Mouse (Mus musculus): Measurements from ENCODE around the gene Slc16a10. TPM values are rescaled to one million over a fixed set of nuclear protein-coding genes. Genes with fewer than 3 reads are reported as not detected.
"Not testable (repeated sequence)": the region's sequence is repeated elsewhere in the genome, so short reads cannot be mapped to it uniquely, and the experiment has no call there.

Slc16a10 gene
- polyA plus RNA-seq, 1 experiment from 2014 or later, result 2.2 TPM

- peak within 1 kb of the TSS; percentile 74; the same call in 1 of the 2 replicates for H3K27ac ChIP-seq (ENCODE audit: low read depth, low read length)
- peak; percentile 97 for ATAC-seq
- peak; percentile 97 for DNase-seq (ENCODE audit: low spot score)
- peak within 1 kb of the TSS; percentile 53 for H3K4me3 ChIP-seq (ENCODE audit: low read depth, low read length)
- H3K36me3 ChIP-seq (ENCODE audit: control insufficient read depth, insufficient read depth, low read length), result no peaks in the 10 kb centered on the region
- no peaks in the 10 kb centered on the region for H3K27me3 ChIP-seq (replicated peaks; ENCODE audit: control insufficient read depth, insufficient read depth, low read length)
- H3K9ac ChIP-seq (ENCODE audit: low read length), result peak within 1 kb of the TSS; percentile 70
- H3K4me2 ChIP-seq (ENCODE audit: low read length), result peak within 1 kb of the TSS; percentile 87
- peaks cover 4% of the 10 kb centered on the region; the same call in 1 of the 2 replicates for H3K9me3 ChIP-seq (replicated peaks; ENCODE audit: control insufficient read depth, low read length)
- WGBS, result 1% methylated on average over 43 of the region's 46 CpGs
- peaks cover 2% of the 10 kb centered on the region; the same call in 1 of the 2 replicates for H3K4me1 ChIP-seq (ENCODE audit: control insufficient read depth, insufficient read depth, low read length)
These were observed 117.3 kb downstream of the Slc16a10 start, which contains the start of gene Mfsd4b1 for GRCm38 (mm10) chr10:40024554-40025428. Gene Mfsd4b1, minus strand, starts transcription at chr10:40025268.

GRCm38 (mm10) chr10:40020401-40020800 is 121.7 kb downstream of the Slc16a10 start:
- DNase-seq (ENCODE audit: low spot score) (no peak), ATAC-seq (no peak)
- H3K4me1 ChIP-seq (ENCODE audit: control insufficient read depth, insufficient read depth, low read length), result peaks cover 2% of the 10 kb centered on the region; the same call in 1 of the 2 replicates
- WGBS, result 68% methylated on average over 2 of the region's 2 CpGs
- no peak overlapping the region for H3K4me3 ChIP-seq (ENCODE audit: low read depth, low read length)
- no peaks in the 10 kb centered on the region for H3K9me3 ChIP-seq (replicated peaks; ENCODE audit: control insufficient read depth, low read length)
- no peaks in the 10 kb centered on the region for H3K27me3 ChIP-seq (replicated peaks; ENCODE audit: control insufficient read depth, insufficient read depth, low read length)
- H3K27ac ChIP-seq (ENCODE audit: low read depth, low read length), result no peak overlapping the region
- no peak overlapping the region for H3K9ac ChIP-seq (ENCODE audit: low read length)
- H3K36me3 ChIP-seq (ENCODE audit: control insufficient read depth, insufficient read depth, low read length), result no peaks in the 10 kb centered on the region
- H3K4me2 ChIP-seq (ENCODE audit: low read length), result no peak overlapping the region

- Histone ChIP-seq H3K27ac (ENCODE audit: low read depth, low read length) (no peak overlapping the region), H3K9me3 (replicated peaks; ENCODE audit: control insufficient read depth, low read length) (no peaks in the 10 kb centered on the region), H3K4me3 (ENCODE audit: low read depth, low read length) (no peak overlapping the region), H3K9ac (ENCODE audit: low read length) (no peak overlapping the region), H3K4me2 (ENCODE audit: low read length) (no peak overlapping the region), H3K4me1 (ENCODE audit: control insufficient read depth, insufficient read depth, low read length) (peaks cover 2% of the 10 kb centered on the region; the same call in 1 of the 2 replicates), H3K36me3 (ENCODE audit: control insufficient read depth, insufficient read depth, low read length) (no peaks in the 10 kb centered on the region), H3K27me3 (replicated peaks; ENCODE audit: control insufficient read depth, insufficient read depth, low read length) (no peaks in the 10 kb centered on the region)
- no peak for ATAC-seq
- no peak for DNase-seq (ENCODE audit: low spot score)
- WGBS, result 60% methylated on average over 3 of the region's 3 CpGs
These were observed 122.6 kb downstream of the Slc16a10 start for GRCm38 (mm10) chr10:40019492-40019891.

GRCm38 (mm10) chr10:40018261-40018860 is 123.7 kb downstream of the Slc16a10 start:
- Histone ChIP-seq H3K27ac (ENCODE audit: low read depth, low read length) (no peak overlapping the region), H3K36me3 (ENCODE audit: control insufficient read depth, insufficient read depth, low read length) (no peaks in the 10 kb centered on the region), H3K4me1 (ENCODE audit: control insufficient read depth, insufficient read depth, low read length) (no peaks in the 10 kb centered on the region), H3K9ac (ENCODE audit: low read length) (no peak overlapping the region), H3K9me3 (replicated peaks; ENCODE audit: control insufficient read depth, low read length) (no peaks in the 10 kb centered on the region), H3K4me2 (ENCODE audit: low read length) (no peak overlapping the region), H3K4me3 (ENCODE audit: low read depth, low read length) (no peak overlapping the region), H3K27me3 (replicated peaks; ENCODE audit: control insufficient read depth, insufficient read depth, low read length) (no peaks in the 10 kb centered on the region)
- ATAC-seq, result no peak
- WGBS, result 65% methylated on average over 5 of the region's 5 CpGs
- DNase-seq (ENCODE audit: low spot score), result no peak

- Histone ChIP-seq H3K4me3 (ENCODE audit: low read depth, low read length) (no peak overlapping the region), H3K9me3 (replicated peaks; ENCODE audit: control insufficient read depth, low read length) (no peaks in the 10 kb centered on the region), H3K27ac (ENCODE audit: low read depth, low read length) (no peak overlapping the region), H3K27me3 (replicated peaks; ENCODE audit: control insufficient read depth, insufficient read depth, low read length) (no peaks in the 10 kb centered on the region), H3K4me1 (ENCODE audit: control insufficient read depth, insufficient read depth, low read length) (no peaks in the 10 kb centered on the region), H3K36me3 (ENCODE audit: control insufficient read depth, insufficient read depth, low read length) (no peaks in the 10 kb centered on the region), H3K9ac (ENCODE audit: low read length) (no peak overlapping the region), H3K4me2 (ENCODE audit: low read length) (no peak overlapping the region)
- 82% methylated on average over 11 of the region's 11 CpGs for WGBS
- DNase-seq (ENCODE audit: low spot score) (no peak), ATAC-seq (no peak)
These were observed 132.5 kb downstream of the Slc16a10 start for GRCm38 (mm10) chr10:40009591-40009990.

- not testable (repeated sequence) for H3K27ac ChIP-seq (ENCODE audit: low read depth, low read length); H3K27me3 ChIP-seq (replicated peaks; ENCODE audit: control insufficient read depth, insufficient read depth, low read length); DNase-seq (ENCODE audit: low spot score); H3K4me1 ChIP-seq (ENCODE audit: control insufficient read depth, insufficient read depth, low read length); H3K4me2 ChIP-seq (ENCODE audit: low read length); H3K36me3 ChIP-seq (ENCODE audit: control insufficient read depth, insufficient read depth, low read length); ATAC-seq; H3K9ac ChIP-seq (ENCODE audit: low read length); H3K9me3 ChIP-seq (replicated peaks; ENCODE audit: control insufficient read depth, low read length); H3K4me3 ChIP-seq (ENCODE audit: low read depth, low read length)
- WGBS, result 85% methylated on average over 4 of the region's 4 CpGs
These were observed 133.2 kb downstream of the Slc16a10 start for GRCm38 (mm10) chr10:40008847-40009246.

- no peak overlapping the region for H3K27ac ChIP-seq (ENCODE audit: low read depth, low read length)
- H3K9ac ChIP-seq (ENCODE audit: low read length), result no peak overlapping the region
- no peak overlapping the region for H3K4me2 ChIP-seq (ENCODE audit: low read length)
- WGBS, result 85% methylated on average over 4 of the region's 4 CpGs
- H3K9me3 ChIP-seq (replicated peaks; ENCODE audit: control insufficient read depth, low read length), result no peaks in the 10 kb centered on the region
- DNase-seq (ENCODE audit: low spot score), result no peak
- ATAC-seq, result no peak
- no peaks in the 10 kb centered on the region for H3K36me3 ChIP-seq (ENCODE audit: control insufficient read depth, insufficient read depth, low read length)
- H3K4me1 ChIP-seq (ENCODE audit: control insufficient read depth, insufficient read depth, low read length), result no peaks in the 10 kb centered on the region
- no peak overlapping the region for H3K4me3 ChIP-seq (ENCODE audit: low read depth, low read length)
- no peaks in the 10 kb centered on the region for H3K27me3 ChIP-seq (replicated peaks; ENCODE audit: control insufficient read depth, insufficient read depth, low read length)
These were observed 134.1 kb downstream of the Slc16a10 start for GRCm38 (mm10) chr10:40007953-40008352.

GRCm38 (mm10) chr10:40006963-40007362 is 135.1 kb downstream of the Slc16a10 start:
- Histone ChIP-seq H3K4me1 (ENCODE audit: control insufficient read depth, insufficient read depth, low read length) (no peaks in the 10 kb centered on the region), H3K27ac (ENCODE audit: low read depth, low read length) (no peak overlapping the region), H3K4me2 (ENCODE audit: low read length) (no peak overlapping the region), H3K9ac (ENCODE audit: low read length) (no peak overlapping the region), H3K4me3 (ENCODE audit: low read depth, low read length) (no peak overlapping the region), H3K27me3 (replicated peaks; ENCODE audit: control insufficient read depth, insufficient read depth, low read length) (no peaks in the 10 kb centered on the region), H3K9me3 (replicated peaks; ENCODE audit: control insufficient read depth, low read length) (no peaks in the 10 kb centered on the region), H3K36me3 (ENCODE audit: control insufficient read depth, insufficient read depth, low read length) (no peaks in the 10 kb centered on the region)
- DNase-seq (ENCODE audit: low spot score), result peak; percentile 16
- 34% methylated on average over 10 of the region's 10 CpGs for WGBS
- ATAC-seq, result peak; percentile 46; the same call in 1 of the 2 replicates

GRCm38 (mm10) chr10:40000746-40001145 is 141.3 kb downstream of the Slc16a10 start:
- H3K36me3 ChIP-seq (ENCODE audit: control insufficient read depth, insufficient read depth, low read length), result no peaks in the 10 kb centered on the region
- no peak overlapping the region for H3K27ac ChIP-seq (ENCODE audit: low read depth, low read length)
- ATAC-seq (no peak), DNase-seq (ENCODE audit: low spot score) (no peak)
- 99% methylated on average over 2 of the region's 2 CpGs for WGBS
- no peak overlapping the region for H3K4me2 ChIP-seq (ENCODE audit: low read length)
- no peaks in the 10 kb centered on the region for H3K9me3 ChIP-seq (replicated peaks; ENCODE audit: control insufficient read depth, low read length)
- no peak overlapping the region for H3K9ac ChIP-seq (ENCODE audit: low read length)
- H3K4me3 ChIP-seq (ENCODE audit: low read depth, low read length), result no peak overlapping the region
- H3K27me3 ChIP-seq (replicated peaks; ENCODE audit: control insufficient read depth, insufficient read depth, low read length), result no peaks in the 10 kb centered on the region
- no peaks in the 10 kb centered on the region for H3K4me1 ChIP-seq (ENCODE audit: control insufficient read depth, insufficient read depth, low read length)
